Mouse (Mus musculus): ENCODE results near the gene Sipa1l2.
"Not testable (repeated sequence)": the region's sequence is repeated elsewhere in the genome, so short reads cannot be mapped to it uniquely, and the experiment has no call there.

Sipa1l2 gene

GRCm38 (mm10) chr8:125406453-125406852 is 163.2 kb downstream of the Sipa1l2 start:
- no peak for DNase-seq (ENCODE audit: low read depth, low spot score)

- DNase-seq (ENCODE audit: low read depth, low spot score), result no peak
Measured at GRCm38 (mm10) chr8:125401350-125401749, 168.3 kb downstream of the Sipa1l2 start.

GRCm38 (mm10) chr8:125397981-125398380 is 171.6 kb downstream of the Sipa1l2 start:
- no peak for DNase-seq (ENCODE audit: low read depth, low spot score)

GRCm38 (mm10) chr8:125395682-125396081 is 173.9 kb downstream of the Sipa1l2 start:
- not testable (repeated sequence) for DNase-seq (ENCODE audit: low read depth, low spot score)

- DNase-seq (ENCODE audit: low read depth, low spot score), result no peak
Measured at GRCm38 (mm10) chr8:125395032-125395431, 174.6 kb downstream of the Sipa1l2 start.

GRCm38 (mm10) chr8:125391685-125392084 is 177.9 kb downstream of the Sipa1l2 start:
- DNase-seq (ENCODE audit: low read depth, low spot score), result no peak

- no peak for DNase-seq (ENCODE audit: low read depth, low spot score)
Measured at GRCm38 (mm10) chr8:125391271-125391670, 178.3 kb downstream of the Sipa1l2 start.

GRCm38 (mm10) chr8:125390506-125390895 is 179.1 kb downstream of the Sipa1l2 start:
- no peak for DNase-seq (ENCODE audit: low read depth, low spot score)

GRCm38 (mm10) chr8:125389756-125390505 is 179.7 kb downstream of the Sipa1l2 start:
- DNase-seq (ENCODE audit: low read depth, low spot score), result no peak

GRCm38 (mm10) chr8:125389280-125389679 is 180.3 kb downstream of the Sipa1l2 start:
- no peak for DNase-seq (ENCODE audit: low read depth, low spot score)

- DNase-seq (ENCODE audit: low read depth, low spot score), result no peak
Measured at GRCm38 (mm10) chr8:125388404-125389180, 181.0 kb downstream of the Sipa1l2 start.

- DNase-seq (ENCODE audit: low read depth, low spot score), result no peak
Measured at GRCm38 (mm10) chr8:125385519-125386150, 184.0 kb downstream of the Sipa1l2 start.

- DNase-seq (ENCODE audit: low read depth, low spot score), result no peak
Measured at GRCm38 (mm10) chr8:125384551-125385183, 184.9 kb downstream of the Sipa1l2 start.

- DNase-seq (ENCODE audit: low read depth, low spot score), result no peak
Measured at GRCm38 (mm10) chr8:125381674-125382073, 187.9 kb downstream of the Sipa1l2 start.

- no peak for DNase-seq (ENCODE audit: low read depth, low spot score)
Measured at GRCm38 (mm10) chr8:125379939-125380338, 189.7 kb downstream of the Sipa1l2 start.

- DNase-seq (ENCODE audit: low read depth, low spot score), result no peak
Measured at GRCm38 (mm10) chr8:125379156-125379555, 190.5 kb downstream of the Sipa1l2 start.

- DNase-seq (ENCODE audit: low read depth, low spot score), result no peak
Measured at GRCm38 (mm10) chr8:125377704-125378103, 191.9 kb downstream of the Sipa1l2 start.

- DNase-seq (ENCODE audit: low read depth, low spot score), result no peak
Measured at GRCm38 (mm10) chr8:125376448-125376845, 193.2 kb downstream of the Sipa1l2 start.

GRCm38 (mm10) chr8:125375659-125376447 is 193.8 kb downstream of the Sipa1l2 start:
- no peak for DNase-seq (ENCODE audit: low read depth, low spot score)

GRCm38 (mm10) chr8:125372596-125372995 is 197.0 kb downstream of the Sipa1l2 start:
- no peak for DNase-seq (ENCODE audit: low read depth, low spot score)
